ENCODE assay signal across 21 mouse cellular contexts in the genomic region with DNA sequence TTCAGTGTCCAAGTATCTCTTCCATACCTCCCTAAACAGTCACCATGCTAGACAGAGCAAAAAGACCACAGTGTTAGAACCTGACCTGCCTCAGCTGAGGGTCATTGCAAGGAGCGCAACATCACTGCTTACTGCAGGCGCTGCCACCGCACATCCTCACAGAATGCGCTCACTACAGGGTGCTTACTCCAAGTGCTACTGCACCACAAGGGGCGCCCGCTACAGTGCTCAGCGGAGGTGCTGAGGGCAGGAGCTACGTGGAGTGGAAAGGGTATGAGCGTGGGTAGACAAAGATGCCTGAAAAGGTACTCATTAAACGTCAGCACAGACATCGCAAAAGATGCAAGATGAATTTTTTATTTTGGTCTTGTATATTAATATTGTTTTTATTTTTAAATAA. TPM values are rescaled to one million over a fixed set of nuclear protein-coding genes. Genes with fewer than 3 reads are reported as not detected.
"Had no signal": no experiment of that assay in that cellular context is flagged by ENCODE, and none has a peak within 500 bp of the region (broad histone marks: within the 10 kb centered on the region; RNA-seq: fewer than 3 reads in every experiment).

No protein-coding gene starts in this region.

- H3K9me3 ChIP-seq: kidney, embryonic 15.5 days; limb, embryonic 10.5 days; limb, embryonic 13.5 days; liver, embryonic 12.5 days; liver, embryonic 15.5 days; lung, embryonic 15.5 days had no signal

- H3K4me1 ChIP-seq: kidney, embryonic 15.5 days; limb, embryonic 10.5 days; limb, embryonic 13.5 days; liver, embryonic 12.5 days; liver, embryonic 15.5 days; lung, embryonic 15.5 days had no signal

- H3K4me3 ChIP-seq: kidney, embryonic 15.5 days; limb, embryonic 10.5 days; limb, embryonic 13.5 days; liver, embryonic 12.5 days; liver, embryonic 15.5 days; lung, embryonic 15.5 days had no signal

- H3K27ac ChIP-seq: kidney, embryonic 15.5 days; limb, embryonic 10.5 days; limb, embryonic 13.5 days; liver, embryonic 12.5 days; liver, embryonic 15.5 days; lung, embryonic 15.5 days had no signal

- DNase-seq: kidney, postnatal 10 days; kidney, postnatal 36 days; liver; lung, adult 18-20 months; lung, postnatal 10 days; lung, postnatal 36 days; midbrain, embryonic 14.5 days; thymus, adult 2 months; thymus, postnatal 14 days; thymus, postnatal 4 days had no signal

- H3K4me2 ChIP-seq: kidney, embryonic 15.5 days; limb, embryonic 13.5 days; liver, embryonic 12.5 days; liver, embryonic 15.5 days; lung, embryonic 15.5 days; midbrain, embryonic 11.5 days had no signal

- H3K27me3 ChIP-seq: kidney, embryonic 15.5 days; limb, embryonic 13.5 days; liver, embryonic 12.5 days; liver, embryonic 15.5 days; lung, embryonic 15.5 days had no signal

- H3K9ac ChIP-seq: kidney, embryonic 15.5 days; limb, embryonic 13.5 days; liver, embryonic 12.5 days; liver, embryonic 15.5 days; lung, embryonic 15.5 days had no signal

- ATAC-seq: liver, embryonic 12.5 days had no signal

RNA-seq across cellular contexts. Expression of gene Cst7, which starts 18.9 kb away (rescaled TPM):
- total RNA-seq: layer of hippocampus, postnatal 14 days; left cerebral cortex, adult 18-20 months; left cerebral cortex, postnatal 25 days had no signal
- polyA plus RNA-seq: limb, embryonic 10.5 days; neural tube, embryonic 14.5 days had no signal
